Mouse (Mus musculus): ENCODE data around the gene Art1.

Gene Art1

DNA sequence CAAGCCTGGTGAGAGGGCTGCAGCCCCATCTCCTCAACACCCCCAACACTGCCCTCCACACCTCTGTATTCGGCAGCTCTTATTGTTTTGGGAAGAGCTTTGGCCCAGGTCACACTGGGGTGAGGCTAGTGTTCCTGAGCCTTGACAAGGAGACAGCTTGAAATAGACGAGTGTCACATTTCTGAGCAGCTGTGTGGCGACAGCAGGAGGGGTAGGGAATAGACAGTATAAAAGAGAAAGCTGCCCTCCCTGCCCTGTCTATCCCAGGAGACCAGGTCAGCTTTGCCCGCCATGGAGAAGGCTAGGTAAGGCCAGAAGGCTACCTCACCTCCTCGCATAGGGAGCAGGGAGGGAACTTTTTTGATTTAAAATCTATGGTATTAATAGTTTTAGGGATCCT lies at the start of gene Art1:
Gene Art1, plus strand, starts transcription at position 257 of the 400 bp plus-strand sequence.
- in situ Hi-C loops (cut with MseI, MboI) = no loop called here

DNA sequence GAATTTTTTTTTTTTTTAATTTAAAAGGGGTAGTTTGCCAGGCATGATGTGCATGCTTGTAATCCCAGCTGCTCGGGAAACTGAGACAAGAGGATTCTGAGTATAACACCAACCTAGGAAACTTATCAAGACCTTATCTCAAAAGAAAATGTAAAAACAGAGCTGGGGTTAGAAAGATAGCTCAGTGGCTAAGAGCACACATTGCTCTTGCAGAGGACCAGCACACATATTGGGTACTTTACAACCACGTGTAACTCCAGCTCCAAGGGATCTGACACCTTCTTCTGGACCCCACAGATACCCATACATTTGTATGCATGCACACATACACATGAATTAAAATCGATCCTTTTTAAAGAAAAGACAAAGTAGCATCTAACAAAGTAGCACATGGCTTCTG lies 40.2 kb upstream of the Art1 start:
- in situ Hi-C loops (cut with MseI, MboI) = no loop called here

DNA sequence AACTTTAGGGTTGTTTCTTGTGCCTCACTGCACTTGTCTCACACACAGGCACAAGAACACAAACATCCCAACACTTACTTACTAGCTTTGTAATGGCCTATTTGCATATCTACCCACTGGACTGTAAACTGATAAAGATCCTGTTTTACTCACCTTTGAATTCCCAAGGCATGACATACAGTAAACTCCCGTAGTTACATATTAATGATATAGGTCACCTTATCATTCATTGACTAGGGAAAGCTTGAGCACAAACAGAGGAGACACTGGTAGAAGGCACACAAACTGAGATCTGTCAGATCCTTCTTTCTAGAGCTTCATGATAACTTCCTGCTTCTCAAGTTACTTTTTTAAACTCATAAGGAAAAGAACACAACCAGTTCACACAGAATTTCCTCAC lies 39.3 kb upstream of the Art1 start:
- in situ Hi-C loops (cut with MseI, MboI) = no loop called here

DNA sequence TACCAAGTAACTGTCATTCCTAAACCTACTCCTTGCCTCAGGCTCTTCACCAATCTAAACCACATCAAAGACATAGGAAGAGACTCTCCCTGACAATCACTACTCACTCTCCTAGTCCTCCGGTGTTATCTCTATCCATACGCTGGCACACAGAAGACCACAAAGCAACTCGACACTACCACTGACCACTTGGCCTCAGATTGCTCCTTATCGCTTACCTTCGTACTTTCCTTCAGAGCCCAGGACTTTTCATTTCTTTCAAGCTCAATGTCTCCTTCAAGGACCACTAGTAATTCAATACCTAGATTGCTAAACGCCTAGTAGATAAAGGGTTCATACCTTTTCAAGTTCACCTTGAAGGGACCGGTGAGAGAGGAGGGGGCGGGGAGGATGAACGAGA lies 37.7 kb upstream of the Art1 start:
- in situ Hi-C loops (cut with MseI, MboI) = no loop called here

DNA sequence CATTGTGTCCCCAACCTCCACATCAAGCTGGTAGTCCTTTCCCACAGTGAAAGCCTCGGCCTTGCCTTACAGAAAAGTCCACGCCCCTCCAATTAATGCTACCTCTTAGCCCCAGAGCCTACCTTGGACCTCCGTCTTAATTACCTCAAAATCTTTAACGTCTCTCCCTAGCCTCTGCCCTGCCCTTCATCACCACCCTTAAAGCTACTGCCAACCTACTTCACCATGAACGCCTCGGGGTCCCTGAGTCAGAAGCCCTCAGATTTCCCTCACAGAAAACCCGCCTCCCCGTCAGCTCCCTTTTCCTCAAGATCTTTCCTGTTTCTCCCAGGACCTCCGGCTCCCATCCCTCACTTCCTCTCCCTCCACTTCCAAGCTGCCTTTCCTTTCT lies 36.9 kb upstream of the Art1 start:
- in situ Hi-C loops (cut with MseI, MboI) = no loop called here

DNA sequence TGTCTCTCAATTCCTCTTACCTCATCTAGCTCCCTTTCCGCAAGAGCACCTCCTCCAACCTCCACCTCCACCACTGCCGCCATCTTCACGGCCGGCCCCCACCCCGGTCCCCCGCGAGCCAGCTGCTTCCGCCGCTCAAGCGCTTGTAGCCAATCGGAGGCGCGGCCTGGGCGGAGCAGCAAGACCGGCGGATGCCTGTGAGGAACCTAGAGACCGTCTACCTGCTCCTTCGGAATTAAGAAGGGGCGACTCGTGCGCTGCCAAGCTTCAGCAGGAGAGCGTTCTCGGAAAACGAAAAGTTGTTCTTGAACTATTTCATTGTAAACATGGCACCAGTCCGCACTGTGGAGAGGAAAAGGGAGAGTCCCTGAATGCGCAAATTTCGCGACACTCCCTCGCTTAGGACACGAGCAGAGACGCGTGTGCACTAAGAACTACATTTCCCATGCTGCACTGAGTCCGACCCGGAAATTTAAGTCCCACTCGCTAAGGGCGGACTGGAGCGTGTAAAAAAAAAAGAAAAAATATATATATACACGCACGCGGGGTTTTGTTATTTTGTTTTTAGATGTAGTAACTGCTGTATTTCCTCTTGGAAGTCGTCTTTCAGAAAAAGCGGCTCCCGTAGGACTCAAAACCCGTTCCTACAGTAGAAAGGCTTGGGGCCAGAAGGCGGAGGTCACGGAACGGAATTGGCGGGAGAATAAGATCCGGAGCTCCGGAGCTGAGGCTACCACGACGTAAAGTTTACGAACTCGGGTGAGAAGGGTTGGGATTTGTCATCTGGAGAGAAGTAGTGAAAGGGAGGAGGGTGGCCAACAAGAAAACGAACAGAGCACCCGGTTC lies 36.3 kb upstream of the Art1 start, which contains the start of the genes Rnf121, Xndc1 and Xntrpc:
Gene Rnf121, minus strand, starts transcription at position 424 of the 846 bp plus-strand sequence.
Gene Xndc1, plus strand, starts transcription at position 466 of the 846 bp plus-strand sequence.
Gene Xntrpc, plus strand, starts transcription at position 668 of the 846 bp plus-strand sequence.
- in situ Hi-C loops (cut with MseI, MboI) = no loop called here

DNA sequence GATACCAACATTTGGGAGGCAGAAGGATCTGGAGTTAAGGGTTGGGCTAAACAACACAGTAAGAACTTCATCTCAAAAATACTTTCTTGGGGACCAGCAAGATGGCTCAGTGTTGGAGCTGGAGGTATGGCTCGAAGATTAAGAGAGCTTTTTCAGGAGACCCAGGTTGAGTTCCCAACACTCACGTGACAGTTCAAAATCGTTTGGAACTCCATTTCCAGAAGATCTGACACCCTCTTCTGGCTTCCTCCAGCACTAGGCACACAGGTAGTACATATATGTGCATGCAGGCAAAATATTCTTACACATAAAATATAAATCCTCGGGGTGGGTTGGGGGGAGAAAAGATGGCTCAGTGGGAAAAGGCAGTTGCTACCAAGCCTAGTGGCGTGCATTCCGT lies 35.2 kb upstream of the Art1 start:
- in situ Hi-C loops (cut with MseI, MboI) = no loop called here

DNA sequence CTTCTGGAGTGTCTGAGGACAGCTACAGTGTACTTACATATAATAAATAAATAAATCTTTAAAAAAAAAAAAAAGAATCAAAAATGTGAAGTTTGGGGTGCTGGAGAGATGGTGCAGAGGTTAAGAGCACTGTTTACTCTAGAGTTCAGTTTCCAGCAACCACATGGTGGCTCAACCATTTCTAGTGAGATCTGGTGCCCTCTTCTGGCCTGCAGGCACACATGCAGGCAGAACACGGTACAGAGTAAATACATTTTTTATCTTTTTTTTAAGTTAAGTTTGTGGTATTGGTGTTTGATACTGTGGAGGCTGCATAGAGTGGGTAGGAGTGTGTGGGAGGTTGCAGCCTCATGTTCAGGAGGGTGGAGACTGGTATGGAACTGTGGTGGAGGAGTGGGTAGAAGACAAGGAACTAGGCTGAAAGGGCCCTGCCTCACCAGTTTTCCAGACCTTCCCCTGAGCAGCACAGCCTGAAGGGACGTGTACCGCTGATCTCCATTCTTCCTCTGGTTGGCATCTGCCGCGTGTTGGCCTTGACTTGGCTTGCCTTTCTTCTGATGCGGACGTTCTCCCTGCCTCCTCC lies 24.7 kb upstream of the Art1 start:
- in situ Hi-C loops (cut with MseI, MboI) = no loop called here

DNA sequence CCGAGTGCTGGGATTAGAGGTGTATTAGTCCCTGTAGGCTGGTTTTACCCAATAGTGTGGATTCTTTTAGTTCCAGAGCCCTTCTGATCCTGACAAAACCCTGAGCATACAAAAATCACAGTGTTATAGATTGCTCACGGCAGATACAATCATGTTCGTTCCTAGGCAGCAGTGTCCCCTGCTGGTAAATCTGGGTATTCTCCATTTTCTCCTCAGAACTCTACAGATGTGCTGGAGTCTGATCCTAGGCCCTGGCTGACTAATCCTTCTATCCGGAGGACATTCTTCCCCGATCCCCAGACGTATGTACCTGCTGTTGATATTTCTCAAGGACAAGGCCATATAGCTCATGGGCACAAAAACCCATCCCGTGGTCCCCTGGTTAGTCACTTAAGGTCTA lies 23.0 kb upstream of the Art1 start:
- in situ Hi-C loops (cut with MseI, MboI) = no loop called here

DNA sequence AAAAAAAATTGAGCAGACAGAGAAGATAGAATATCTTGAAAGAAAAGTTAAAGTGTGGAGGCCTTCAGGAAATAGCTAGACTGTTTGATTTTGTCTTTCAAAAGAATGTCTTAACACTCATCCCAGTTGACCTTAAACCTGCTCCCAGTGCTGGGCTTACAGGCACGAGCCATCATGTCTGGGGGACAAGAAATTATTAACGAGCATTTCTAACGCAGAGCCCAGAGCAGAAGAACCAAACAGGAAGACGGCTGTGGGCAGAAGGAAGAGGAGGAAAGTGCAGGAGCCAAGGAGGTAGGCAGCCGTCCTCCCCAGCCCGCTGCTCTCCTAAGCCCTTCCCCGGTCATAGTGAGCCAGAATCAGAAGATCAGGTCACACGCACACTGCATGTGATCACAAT lies 21.2 kb upstream of the Art1 start:
- in situ Hi-C loops (cut with MseI, MboI) = no loop called here

DNA sequence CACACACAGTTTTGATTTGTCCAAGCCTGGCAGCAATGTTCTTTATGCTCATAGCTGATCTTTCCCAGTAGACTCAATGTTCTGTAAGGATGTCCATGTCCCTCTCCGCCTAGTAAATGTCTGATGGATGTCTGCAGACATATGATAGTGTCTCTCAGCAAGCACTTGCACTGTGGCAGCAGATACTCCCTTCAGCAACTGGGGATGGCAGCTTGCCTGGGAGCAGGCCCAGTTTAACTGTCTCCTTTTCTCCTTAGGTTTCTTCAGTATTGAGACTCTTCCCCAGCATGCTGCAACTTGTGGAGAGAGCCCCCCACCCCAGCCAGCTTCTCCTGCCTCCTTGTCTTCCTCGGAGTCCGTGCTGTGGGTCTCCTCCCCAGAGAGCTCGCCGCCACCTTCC lies 19.8 kb upstream of the Art1 start:
- in situ Hi-C loops (cut with MseI, MboI) = no loop called here

DNA sequence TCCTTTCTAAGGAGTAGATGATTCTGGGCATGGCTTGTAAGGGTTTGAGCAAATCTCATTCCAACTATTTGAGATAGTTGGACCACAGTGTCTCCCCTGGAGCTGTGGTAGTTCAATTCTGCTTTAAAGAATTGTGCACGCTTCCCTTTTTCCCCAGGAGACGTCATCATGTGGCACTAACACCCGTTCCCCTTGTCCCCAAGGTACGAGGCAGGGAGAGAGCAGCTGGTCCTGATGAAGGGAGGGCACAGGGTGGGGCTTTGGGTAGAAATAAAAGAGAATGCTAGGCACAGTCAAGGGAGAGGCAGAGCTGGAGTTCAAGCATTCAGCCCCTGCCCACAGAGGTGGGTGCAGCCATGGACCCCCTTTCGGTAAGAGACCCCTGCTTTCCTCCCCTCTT lies 18.7 kb upstream of the Art1 start, which contains the start of gene Trpc2:
Gene Trpc2, plus strand, starts transcription at position 301 of the 400 bp plus-strand sequence.
- in situ Hi-C loops (cut with MseI, MboI) = no loop called here

DNA sequence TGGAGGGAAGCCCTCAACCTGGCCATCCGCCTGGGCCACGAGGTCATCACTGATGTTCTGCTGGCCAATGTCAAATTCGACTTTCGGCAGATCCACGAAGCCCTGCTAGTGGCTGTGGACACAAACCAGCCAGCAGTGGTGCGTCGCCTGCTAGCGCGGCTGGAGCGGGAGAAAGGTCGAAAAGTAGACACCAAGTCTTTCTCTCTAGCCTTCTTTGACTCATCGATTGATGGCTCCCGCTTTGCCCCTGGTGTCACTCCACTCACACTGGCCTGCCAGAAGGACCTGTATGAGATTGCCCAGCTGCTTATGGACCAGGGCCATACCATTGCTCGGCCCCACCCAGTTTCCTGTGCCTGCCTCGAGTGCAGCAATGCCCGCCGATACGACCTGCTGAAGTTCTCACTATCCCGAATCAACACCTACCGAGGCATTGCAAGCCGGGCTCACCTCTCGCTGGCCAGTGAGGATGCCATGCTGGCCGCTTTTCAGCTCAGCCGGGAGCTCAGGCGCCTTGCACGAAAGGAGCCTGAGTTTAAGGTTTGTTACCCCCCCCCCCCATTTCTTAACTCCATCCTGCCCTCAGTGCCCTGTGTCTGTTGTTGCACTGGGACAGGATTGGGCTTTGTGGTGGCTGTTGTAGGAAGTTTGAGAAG lies 17.4 kb upstream of the Art1 start:
- in situ Hi-C loops (cut with MseI, MboI) = no loop called here

DNA sequence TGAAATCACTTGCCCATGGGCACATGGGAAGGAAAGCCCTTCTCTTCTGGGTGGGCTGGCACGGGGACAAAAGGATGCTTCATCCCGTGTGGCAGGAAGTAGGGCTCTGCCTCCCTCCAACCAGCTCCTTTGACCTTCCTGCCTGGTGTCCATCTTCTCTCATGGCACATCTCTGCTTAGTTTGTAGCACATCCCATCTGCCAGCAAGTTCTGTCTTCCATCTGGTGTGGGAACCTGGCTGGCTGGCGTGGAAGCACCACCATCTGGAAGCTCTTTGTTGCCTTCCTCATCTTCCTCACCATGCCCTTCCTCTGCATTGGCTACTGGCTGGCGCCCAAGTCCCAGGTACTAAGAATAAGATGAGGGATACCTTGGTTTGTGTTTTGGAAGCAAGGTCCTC lies 14.2 kb upstream of the Art1 start:
- in situ Hi-C loops (cut with MseI, MboI) = no loop called here

DNA sequence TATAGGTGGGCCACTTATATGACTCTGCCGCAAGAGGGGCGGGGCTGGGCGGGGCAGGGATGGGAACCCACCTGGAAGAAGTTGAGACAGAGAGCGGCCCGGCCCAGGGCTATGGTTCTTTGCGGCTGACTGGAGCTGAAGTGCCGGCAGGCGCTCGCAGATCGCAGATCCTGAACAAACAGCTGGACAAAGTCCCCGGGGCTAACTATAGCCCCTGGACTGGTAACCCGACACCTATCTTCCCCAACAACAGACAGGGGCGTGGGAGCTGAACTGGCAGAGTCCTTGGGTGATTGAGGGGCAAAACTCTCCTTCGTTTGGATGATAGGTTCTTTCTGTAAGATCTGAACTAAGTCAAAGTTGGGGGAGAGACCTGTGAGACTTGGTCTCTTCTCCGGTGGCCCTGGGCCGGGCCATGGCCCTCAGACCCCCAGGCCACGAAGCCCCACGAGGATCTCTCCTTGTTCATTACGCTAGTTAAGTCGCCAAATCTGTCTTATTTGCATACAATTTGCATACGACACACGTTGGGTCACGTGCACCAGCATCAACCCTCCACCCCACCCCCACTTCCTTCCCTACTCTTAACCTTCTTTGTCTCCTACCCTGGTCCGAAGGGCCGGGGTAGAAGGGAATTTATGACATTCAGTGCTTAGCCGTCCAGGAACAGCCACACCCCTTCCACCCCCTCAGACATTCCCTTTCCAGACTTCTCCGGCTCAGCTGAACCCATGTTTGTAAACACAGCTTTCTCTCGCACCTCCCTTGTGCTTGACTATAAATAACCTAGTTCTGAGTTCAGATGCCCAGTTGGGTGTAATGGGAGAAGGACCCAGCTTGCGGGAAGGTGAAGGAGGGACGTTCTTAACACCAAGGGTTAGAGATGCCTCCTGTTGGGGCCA lies 1.5 kb upstream of the Art1 start:
- in situ Hi-C loops (cut with MseI, MboI) = no loop called here

DNA sequence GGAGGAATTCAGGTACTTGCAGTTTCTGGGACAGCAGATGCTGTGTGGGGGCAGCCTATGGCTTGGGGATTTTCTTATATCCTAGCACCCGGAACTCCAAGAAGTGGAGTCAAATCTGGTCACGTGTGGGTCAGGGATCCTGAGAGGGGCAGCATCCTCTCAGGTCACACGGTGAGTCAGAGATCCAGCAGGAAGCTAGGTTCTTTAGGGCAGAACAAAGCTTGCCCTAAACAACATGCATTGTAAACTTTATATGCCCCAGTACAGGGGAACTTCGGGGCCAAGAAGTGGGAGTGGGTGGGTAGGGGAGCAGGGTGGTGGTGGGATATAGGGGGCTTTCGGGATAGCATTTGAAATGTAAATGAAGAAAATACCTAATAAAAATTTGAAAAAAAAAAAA lies 675 bp upstream of the Art1 start:
- in situ Hi-C loops (cut with MseI, MboI) = no loop called here

DNA sequence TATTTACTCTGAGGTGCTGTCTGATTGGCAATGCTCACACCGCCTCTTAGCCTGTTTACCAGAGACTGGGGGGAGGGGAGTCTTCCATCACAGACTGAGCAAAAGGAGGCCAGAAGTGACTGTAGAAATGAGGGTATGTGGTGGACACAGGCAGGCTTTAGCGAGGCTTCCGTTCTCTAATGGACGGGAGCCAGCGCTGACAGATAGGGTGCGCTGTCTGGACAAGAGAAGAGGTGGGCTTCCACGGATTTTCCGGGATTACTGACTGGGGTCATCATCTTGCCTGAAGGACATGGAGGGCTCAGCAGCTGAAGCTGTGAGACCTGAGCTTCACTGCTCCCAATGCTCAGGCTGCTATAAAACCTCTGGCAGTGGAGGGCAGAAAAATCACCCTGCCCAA lies 698 bp downstream of the Art1 start:
- in situ Hi-C loops (cut with MseI, MboI) = no loop called here

DNA sequence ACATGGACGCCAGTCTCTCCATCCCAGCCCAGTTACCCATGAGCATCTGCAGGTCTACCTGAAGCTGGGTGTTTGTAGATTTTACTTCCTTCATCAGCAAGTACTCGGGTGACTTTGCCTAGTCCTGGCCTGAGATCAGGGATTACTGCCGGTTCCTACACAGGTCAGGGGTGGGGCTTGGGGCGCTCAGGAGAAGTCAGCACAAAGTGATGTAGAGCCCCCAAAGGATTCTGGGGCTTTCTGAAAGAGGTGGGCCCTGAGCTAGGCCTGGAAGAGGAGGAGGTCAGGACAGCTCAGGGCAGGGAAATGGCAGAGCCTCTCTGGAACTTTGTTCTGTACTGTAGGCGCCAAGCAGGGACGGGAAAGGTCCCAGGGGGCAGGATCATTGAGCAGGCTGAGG lies 1.2 kb downstream of the Art1 start:
- in situ Hi-C loops (cut with MseI, MboI) = no loop called here

DNA sequence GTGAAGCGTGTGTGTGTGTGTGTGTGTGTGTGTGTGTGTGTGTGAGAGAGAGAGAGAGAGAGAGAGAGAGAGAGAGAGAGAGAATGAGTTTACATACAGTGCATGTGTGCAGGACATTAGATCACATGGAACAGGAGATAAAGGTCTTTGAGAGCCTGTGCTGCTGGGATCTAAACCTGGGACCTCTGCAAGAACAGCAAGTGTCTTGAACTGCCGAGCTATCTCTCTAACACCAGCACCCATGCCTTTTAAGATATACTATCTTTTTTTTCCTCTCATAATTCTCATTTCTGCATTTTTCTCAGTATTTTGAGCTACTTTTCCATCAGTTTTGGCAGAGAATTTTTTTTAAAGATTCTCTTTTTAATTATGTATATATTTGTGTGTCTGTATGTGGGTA lies 2.0 kb downstream of the Art1 start:
- in situ Hi-C loops (cut with MseI, MboI) = no loop called here

DNA sequence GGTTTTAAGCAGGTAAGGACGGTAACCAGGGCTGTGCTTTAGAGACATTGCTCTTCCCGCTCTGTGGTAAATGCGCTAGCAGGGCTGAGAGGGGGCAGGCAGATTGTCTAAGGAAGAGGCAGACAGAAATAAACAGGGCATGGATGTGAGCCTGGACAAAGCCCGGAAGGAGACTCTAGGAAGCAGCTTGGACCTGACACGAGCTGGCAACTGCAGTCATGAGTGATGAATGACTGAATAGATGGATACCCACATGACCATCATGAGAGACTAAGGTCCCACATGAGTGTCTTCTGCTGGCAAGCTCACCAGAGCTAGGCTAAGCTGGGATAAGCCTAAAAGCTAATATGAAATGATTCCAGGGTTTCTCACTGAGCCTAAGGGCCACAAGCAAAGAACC lies 2.6 kb downstream of the Art1 start:
- in situ Hi-C loops (cut with MseI, MboI) = no loop called here

DNA sequence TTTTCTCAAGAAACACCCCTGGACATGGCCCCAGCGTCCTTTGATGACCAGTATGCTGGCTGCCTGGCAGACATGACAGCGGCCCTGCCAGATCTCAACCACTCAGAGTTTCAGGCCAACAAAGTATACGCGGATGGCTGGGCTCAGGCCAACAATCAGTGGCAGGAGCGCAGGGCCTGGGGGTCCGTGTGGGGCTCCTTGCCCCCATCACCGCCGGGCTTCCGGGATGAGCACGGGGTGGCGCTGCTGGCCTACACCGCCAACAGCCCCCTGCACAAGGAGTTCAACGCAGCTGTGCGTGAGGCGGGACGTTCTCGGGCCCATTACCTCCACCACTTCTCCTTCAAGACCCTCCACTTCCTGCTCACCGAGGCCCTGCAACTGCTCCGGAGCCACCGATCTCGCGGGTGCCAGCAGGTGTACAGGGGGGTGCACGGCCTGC lies 5.2 kb downstream of the Art1 start:
- in situ Hi-C loops (cut with MseI, MboI) = no loop called here

DNA sequence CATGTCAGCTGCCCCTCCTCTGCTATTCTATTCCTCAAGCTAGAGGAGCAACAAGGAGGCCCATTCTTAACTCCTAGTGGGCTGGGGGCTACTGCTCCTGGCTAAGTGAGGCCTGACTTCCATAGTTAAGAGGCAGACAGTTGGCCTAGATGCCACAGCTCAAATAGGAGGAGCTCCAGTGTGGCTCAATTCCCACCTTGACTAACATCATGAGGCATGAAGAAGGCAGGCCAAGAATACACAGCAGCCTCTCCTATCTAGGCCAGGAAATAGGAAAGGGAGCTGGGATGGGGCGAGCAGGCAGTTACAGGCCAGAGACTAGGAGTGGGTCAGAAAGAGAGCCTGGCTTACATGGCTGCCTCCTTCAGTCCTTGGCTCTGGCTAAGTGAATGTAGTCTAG lies 6.7 kb downstream of the Art1 start:
- in situ Hi-C loops (cut with MseI, MboI) = no loop called here
